Mouse (Mus musculus) forebrain, embryonic 10.5 days (tissue): ENCODE data around the gene Prss48. TPM values are rescaled to one million over a fixed set of nuclear protein-coding genes. Genes with fewer than 3 reads are reported as not detected.
"Not testable (repeated sequence)": the region's sequence is repeated elsewhere in the genome, so short reads cannot be mapped to it uniquely, and the experiment has no call there.

Experiments used
- DNase-seq: peaks from one replicate; pipeline ENCODE4 v3.0.0-alpha.2; 2017; ENCODE audit warnings: low spot score; ENCODE audit errors: extremely low spot score
- H3K27ac ChIP-seq: fragments of 300-500 bp; sonication (generic); 2 replicates; pipeline ENCODE4 v1.5.1; 2016; ENCODE audit warnings: mild to moderate bottlenecking
- H3K27me3 ChIP-seq: fragments of 300-500 bp; sonication (generic); 2 replicates; pipeline ENCODE4 v1.6.1; 2016; ENCODE audit warnings: mild to moderate bottlenecking; ENCODE audit not compliant: poor library complexity, severe bottlenecking
- H3K36me3 ChIP-seq: fragments of 300-500 bp; sonication (generic); replicated peaks from 2 replicates; pipeline ENCODE4 v1.6.1; 2016; ENCODE audit warnings: mild to moderate bottlenecking, moderate library complexity
- H3K4me1 ChIP-seq: fragments of 300-500 bp; sonication (generic); 2 replicates; pipeline ENCODE4 v1.6.1; 2016
- H3K4me3 ChIP-seq: fragments of 300-500 bp; sonication (generic); 2 replicates; pipeline ENCODE4 v1.5.1; 2016; ENCODE audit warnings: mild to moderate bottlenecking, moderate library complexity
- H3K9me3 ChIP-seq: fragments of 300-500 bp; sonication (generic); 2 replicates; pipeline ENCODE4 v1.6.1; 2016; ENCODE audit warnings: mild to moderate bottlenecking, moderate library complexity
- WGBS: fragments of 180-500 bp; shearing (Covaris S2); methylation state at CpG from one replicate; pipeline ENCODE4 v1.1.7; 2016; 5-methylcytosine and 5-hydroxymethylcytosine counted together
- polyA plus RNA-seq: library from polyadenylated mRNA; unstranded; fragments of >200 nt; fragmentation: Nextera tagmentation; extraction: Ambion mirVana; gene quantifications from 2 replicates; pipeline ENCODE4 v1.2.1, GENCODE M21; 2016

Gene Prss48
- polyA plus RNA-seq, 1 experiment from 2014 or later, result not detected

- no peak for DNase-seq
- Histone ChIP-seq H3K4me3 (no peak overlapping the region), H3K27me3 (no peaks in the 10 kb centered on the region), H3K4me1 (peaks cover 12% of the 10 kb centered on the region), H3K36me3 (no peaks in the 10 kb centered on the region), H3K27ac (no peak overlapping the region), H3K9me3 (no peaks in the 10 kb centered on the region)
- 82% methylated on average over 11 of the region's 11 CpGs for WGBS
These were observed 8.5 kb downstream of the Prss48 start for GRCm38 (mm10) chr3:85993744-85994143.

GRCm38 (mm10) chr3:85991802-85992156, 10.5 kb downstream of the Prss48 start:
- H3K27me3 ChIP-seq, result no peaks in the 10 kb centered on the region
- no peak overlapping the region for H3K4me3 ChIP-seq
- peaks cover 12% of the 10 kb centered on the region for H3K4me1 ChIP-seq
- H3K36me3 ChIP-seq, result 0 out of 2 replicates have a peak, but pooled peaks cover 6% of the 10 kb centered on the region
- H3K27ac ChIP-seq, result no peak overlapping the region
- DNase-seq, result no peak
- 74% methylated on average over 5 of the region's 5 CpGs for WGBS
- peaks cover 6% of the 10 kb centered on the region; the same call in 1 of the 2 replicates for H3K9me3 ChIP-seq

GRCm38 (mm10) chr3:85991140-85991801, 11.0 kb downstream of the Prss48 start:
- no peak for DNase-seq
- H3K4me1 ChIP-seq, result peaks cover 12% of the 10 kb centered on the region
- WGBS, result 79% methylated on average over 6 of the region's 6 CpGs
- H3K36me3 ChIP-seq, result 0 out of 2 replicates have a peak, but pooled peaks cover 6% of the 10 kb centered on the region
- no peak overlapping the region for H3K4me3 ChIP-seq
- no peaks in the 10 kb centered on the region for H3K27me3 ChIP-seq
- H3K27ac ChIP-seq, result no peak overlapping the region
- H3K9me3 ChIP-seq, result peaks cover 6% of the 10 kb centered on the region; the same call in 1 of the 2 replicates

GRCm38 (mm10) chr3:85987225-85987624, 15.1 kb downstream of the Prss48 start:
- no peak for DNase-seq
- WGBS, result 99% methylated on average over 2 of the region's 2 CpGs

GRCm38 (mm10) chr3:85984537-85984936, 17.8 kb downstream of the Prss48 start:
- 0 out of 2 replicates have a peak, but pooled peaks cover 6% of the 10 kb centered on the region for H3K36me3 ChIP-seq
- 92% methylated on average over 6 of the region's 6 CpGs for WGBS
- no peaks in the 10 kb centered on the region for H3K4me1 ChIP-seq
- no peaks in the 10 kb centered on the region for H3K27me3 ChIP-seq
- peaks cover 6% of the 10 kb centered on the region; the same call in 1 of the 2 replicates for H3K9me3 ChIP-seq
- no peak for DNase-seq
- H3K27ac ChIP-seq, result no peak overlapping the region
- no peak overlapping the region for H3K4me3 ChIP-seq

More at GRCm38 (mm10) chr3:85987225-85987624, 15.1 kb downstream of the Prss48 start:
- Histone ChIP-seq H3K9me3 (peaks cover 6% of the 10 kb centered on the region; the same call in 1 of the 2 replicates), H3K36me3 (0 out of 2 replicates have a peak, but pooled peaks cover 6% of the 10 kb centered on the region), H3K27ac (no peak overlapping the region), H3K27me3 (no peaks in the 10 kb centered on the region), H3K4me3 (no peak overlapping the region), H3K4me1 (peaks cover 11% of the 10 kb centered on the region)

- DNase-seq, H3K27me3 ChIP-seq, H3K4me3 ChIP-seq, H3K9me3 ChIP-seq, H3K27ac ChIP-seq, H3K36me3 ChIP-seq, H3K4me1 ChIP-seq: not testable (repeated sequence)
- WGBS, result 84% methylated on average over 3 of the region's 3 CpGs
These were observed 20.5 kb downstream of the Prss48 start for GRCm38 (mm10) chr3:85981761-85982160.

GRCm38 (mm10) chr3:85980036-85980435, 22.3 kb downstream of the Prss48 start:
- no peaks in the 10 kb centered on the region for H3K27me3 ChIP-seq
- WGBS, result 88% methylated on average over 4 of the region's 4 CpGs
- H3K36me3 ChIP-seq, result no peaks in the 10 kb centered on the region
- no peak overlapping the region for H3K27ac ChIP-seq
- no peaks in the 10 kb centered on the region for H3K9me3 ChIP-seq
- H3K4me3 ChIP-seq, result no peak overlapping the region
- no peaks in the 10 kb centered on the region for H3K4me1 ChIP-seq
- DNase-seq, result no peak

- Histone ChIP-seq H3K9me3 (no peaks in the 10 kb centered on the region), H3K27me3 (0 out of 2 replicates have a peak, but pooled peaks cover 6% of the 10 kb centered on the region), H3K4me1 (peaks cover 34% of the 10 kb centered on the region), H3K36me3 (no peaks in the 10 kb centered on the region), H3K27ac (no peak overlapping the region), H3K4me3 (no peak overlapping the region)
- 90% methylated on average over 4 of the region's 4 CpGs for WGBS
- DNase-seq, result no peak
These were observed 27.8 kb downstream of the Prss48 start for GRCm38 (mm10) chr3:85974451-85974850.

GRCm38 (mm10) chr3:85973376-85974140, 28.7 kb downstream of the Prss48 start:
- 92% methylated on average over 10 of the region's 10 CpGs for WGBS

GRCm38 (mm10) chr3:85971599-85971975, 30.7 kb downstream of the Prss48 start:
- WGBS, result 2% methylated on average over 13 of the region's 13 CpGs
- H3K36me3 ChIP-seq, result no peaks in the 10 kb centered on the region

More at GRCm38 (mm10) chr3:85973376-85974140, 28.7 kb downstream of the Prss48 start:
- Histone ChIP-seq H3K4me1 (peaks cover 34% of the 10 kb centered on the region), H3K4me3 (no peak overlapping the region), H3K9me3 (no peaks in the 10 kb centered on the region), H3K27me3 (0 out of 2 replicates have a peak, but pooled peaks cover 6% of the 10 kb centered on the region), H3K36me3 (no peaks in the 10 kb centered on the region), H3K27ac (no peak overlapping the region)
- no peak for DNase-seq

GRCm38 (mm10) chr3:85970742-85971598, 31.3 kb downstream of the Prss48 start, which contains the start of gene Sh3d19:
Gene Sh3d19, plus strand, starts transcription at chr3:85971109.
- H3K27me3 ChIP-seq, result 0 out of 2 replicates have a peak, but pooled peaks cover 6% of the 10 kb centered on the region
- WGBS, result under 1% methylated on average over 72 of the region's 73 CpGs
- H3K36me3 ChIP-seq, result no peaks in the 10 kb centered on the region
- H3K4me3 ChIP-seq, result peak within 1 kb of the TSS; percentile 86
- DNase-seq, result peak; percentile 78
- no peaks in the 10 kb centered on the region for H3K9me3 ChIP-seq
- peaks cover 34% of the 10 kb centered on the region for H3K4me1 ChIP-seq
- H3K27ac ChIP-seq, result peak within 1 kb of the TSS; percentile 92

More at GRCm38 (mm10) chr3:85971599-85971975, 30.7 kb downstream of the Prss48 start:
- Histone ChIP-seq H3K27me3 (0 out of 2 replicates have a peak, but pooled peaks cover 6% of the 10 kb centered on the region), H3K4me3 (peak overlapping the region; percentile 86), H3K4me1 (peaks cover 34% of the 10 kb centered on the region), H3K27ac (peak overlapping the region; percentile 92), H3K9me3 (no peaks in the 10 kb centered on the region)
- DNase-seq, result peak; percentile 28

GRCm38 (mm10) chr3:85969040-85969439, 33.3 kb downstream of the Prss48 start:
- 90% methylated on average over 8 of the region's 8 CpGs for WGBS
- H3K9me3 ChIP-seq, result no peaks in the 10 kb centered on the region
- 0 out of 2 replicates have a peak, but pooled peaks cover 6% of the 10 kb centered on the region for H3K27me3 ChIP-seq
- H3K27ac ChIP-seq, result no peak overlapping the region
- no peak for DNase-seq
- no peak overlapping the region for H3K4me3 ChIP-seq
- H3K4me1 ChIP-seq, result peaks cover 34% of the 10 kb centered on the region
- no peaks in the 10 kb centered on the region for H3K36me3 ChIP-seq
